Mouse (Mus musculus) small intestine, adult 2 months (tissue): Measurements from ENCODE around the gene Sec24b. TPM values are rescaled to one million over a fixed set of nuclear protein-coding genes. Genes with fewer than 3 reads are reported as not detected.
A peak's percentile ranks its signal among the peaks of the same experiment; 100 is the strongest.

ENCODE experiments used
- H3K27ac ChIP-seq: fragments of 200-500 bp; 2 replicates; pipeline ENCODE4 v1.5.1; 2012; ENCODE audit warnings: low read depth, low read length, control low read depth, inconsistent platforms; ENCODE audit not compliant: insufficient read depth
- H3K27me3 ChIP-seq: fragments of 200-500 bp; 2 replicates; pipeline ENCODE4 v1.6.1; 2012; ENCODE audit warnings: mild to moderate bottlenecking, moderate library complexity, low read length, inconsistent platforms; ENCODE audit not compliant: control insufficient read depth, insufficient read depth
- H3K36me3 ChIP-seq: fragments of 200-500 bp; 2 replicates; pipeline ENCODE4 v1.6.1; 2012; ENCODE audit warnings: mild to moderate bottlenecking, low read length, control low read depth, inconsistent platforms; ENCODE audit not compliant: control insufficient read depth, insufficient read depth
- H3K4me1 ChIP-seq: fragments of 200-500 bp; 2 replicates; pipeline ENCODE4 v1.6.1; 2012; ENCODE audit warnings: low read length, inconsistent platforms, mixed read lengths; ENCODE audit not compliant: control insufficient read depth, insufficient read depth, insufficient read length
- H3K4me3 ChIP-seq: fragments of 200-500 bp; 2 replicates; pipeline ENCODE4 v1.5.1; 2012; ENCODE audit warnings: low read depth, mild to moderate bottlenecking, control low read depth, inconsistent platforms, low read length, moderate library complexity
- CTCF ChIP-seq: fragments of 200-500 bp; IDR thresholded peaks from 2 replicates; pipeline ENCODE4 v1.5.1; 2012; ENCODE audit warnings: low read depth, mild to moderate bottlenecking, control low read depth, inconsistent platforms, low read length, moderate library complexity, mixed read lengths; ENCODE audit not compliant: insufficient replicate concordance, insufficient read length; ENCODE audit errors: extremely low read depth
- POLR2A ChIP-seq: fragments of 200-500 bp; IDR thresholded peaks from 2 replicates; pipeline ENCODE4 v1.6.1; 2012; ENCODE audit warnings: low read depth, mild to moderate bottlenecking, control low read depth, inconsistent platforms, low read length, moderate library complexity
- WGBS: fragments of 180-500 bp; shearing (Covaris S2); methylation state at CpG from one replicate; pipeline ENCODE4 v1.1.7; 2018; 5-methylcytosine and 5-hydroxymethylcytosine counted together
- polyA plus RNA-seq: library from polyadenylated mRNA; depleted of rRNA; stranded (reverse); fragments of >200 nt; gene quantifications from 2 replicates; pipeline ENCODE4 v1.2.3, GENCODE M21; 2012; rRNA removed

Sec24b gene
- polyA plus RNA-seq, result 34.0 and 53.7 TPM in 2 replicates

DNA sequence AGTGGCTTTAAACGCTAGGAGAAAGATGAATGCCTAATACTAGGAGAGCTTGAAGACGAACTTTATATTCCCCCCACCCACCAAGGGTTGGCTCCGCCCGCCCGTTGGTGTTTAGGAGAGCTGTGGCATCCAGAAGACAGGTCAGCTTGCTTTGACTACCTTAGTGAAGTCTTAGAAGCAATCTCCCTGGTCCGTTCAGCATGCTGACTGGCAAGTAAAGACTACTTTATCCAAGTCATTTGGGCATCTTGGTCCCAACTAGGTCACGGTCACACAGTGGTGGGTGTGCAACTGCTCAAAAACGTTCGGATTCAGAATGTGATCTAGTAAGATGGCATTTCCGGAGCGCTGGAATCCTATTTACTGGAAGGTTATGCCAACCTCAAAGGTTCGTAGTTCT is at the start of gene Sec24b:
Gene Sec24b (minus strand): TSS at position 273 of the 400 bp plus-strand sequence.
- Histone ChIP-seq H3K36me3 (no peaks in the 10 kb centered on the region), H3K4me3 (peak within 1 kb of the TSS; percentile 100), H3K4me1 (peaks cover 12% of the 10 kb centered on the region; the same call in 1 of the 2 replicates), H3K27me3 (no peaks in the 10 kb centered on the region), H3K27ac (peak within 1 kb of the TSS; percentile 79)
- TF ChIP-seq POLR2A (no peak), CTCF (no peak)
- 6% methylated on average over 12 of the region's 12 CpGs for WGBS

DNA sequence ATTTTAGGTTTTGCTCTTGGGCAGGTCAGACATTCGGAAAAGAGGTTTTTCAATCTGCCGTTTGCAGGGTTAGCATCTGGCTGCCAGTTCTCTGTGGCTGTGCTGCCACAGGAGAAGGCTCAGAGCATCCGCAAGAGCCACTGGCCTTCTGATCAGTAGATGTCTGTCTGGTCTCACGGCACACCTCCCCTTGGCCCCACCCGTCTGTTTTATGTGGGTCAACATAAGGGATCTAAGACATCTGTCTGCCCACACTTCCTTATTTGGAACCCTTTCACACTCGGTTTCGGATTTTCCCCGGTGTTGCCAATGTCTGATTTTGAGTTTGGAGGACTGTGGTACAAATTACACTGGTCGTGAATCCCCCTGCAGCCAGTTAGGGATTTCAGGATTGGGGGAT is 43.1 kb upstream of the Sec24b start:
- Histone ChIP-seq H3K27me3 (no peaks in the 10 kb centered on the region), H3K4me3 (no peak overlapping the region), H3K27ac (no peak overlapping the region), H3K4me1 (no peaks in the 10 kb centered on the region), H3K36me3 (no peaks in the 10 kb centered on the region)
- WGBS, result 59% methylated on average over 9 of the region's 9 CpGs
- no peak for TF ChIP-seq CTCF
- TF ChIP-seq POLR2A, result no peak

DNA sequence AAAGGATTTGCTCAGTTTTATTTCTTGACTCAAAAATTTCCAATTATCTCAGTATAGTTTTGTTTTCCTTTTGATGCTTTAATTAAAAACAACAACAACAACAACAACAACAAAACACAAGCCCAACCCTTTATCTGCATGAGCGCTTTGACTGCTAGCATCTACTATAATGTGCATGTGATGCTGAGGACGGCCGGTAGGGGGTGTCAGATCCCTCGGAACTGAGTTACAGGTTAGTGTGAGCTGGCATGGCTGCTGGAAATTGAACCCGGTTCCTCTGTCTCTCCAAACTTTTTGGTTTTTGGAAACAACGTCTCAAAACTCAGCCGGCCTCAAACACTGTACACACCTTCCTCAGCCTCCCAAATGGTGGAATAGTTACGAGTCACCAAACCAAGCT is 42.1 kb upstream of the Sec24b start:
- no peak overlapping the region for H3K4me3 ChIP-seq
- no peak overlapping the region for H3K27ac ChIP-seq
- TF ChIP-seq CTCF (peak; percentile 39; the same call in 1 of the 2 replicates), POLR2A (no peak)
- H3K36me3 ChIP-seq, result no peaks in the 10 kb centered on the region
- no peaks in the 10 kb centered on the region for H3K4me1 ChIP-seq
- H3K27me3 ChIP-seq, result no peaks in the 10 kb centered on the region
- WGBS, result 72% methylated on average over 8 of the region's 8 CpGs

DNA sequence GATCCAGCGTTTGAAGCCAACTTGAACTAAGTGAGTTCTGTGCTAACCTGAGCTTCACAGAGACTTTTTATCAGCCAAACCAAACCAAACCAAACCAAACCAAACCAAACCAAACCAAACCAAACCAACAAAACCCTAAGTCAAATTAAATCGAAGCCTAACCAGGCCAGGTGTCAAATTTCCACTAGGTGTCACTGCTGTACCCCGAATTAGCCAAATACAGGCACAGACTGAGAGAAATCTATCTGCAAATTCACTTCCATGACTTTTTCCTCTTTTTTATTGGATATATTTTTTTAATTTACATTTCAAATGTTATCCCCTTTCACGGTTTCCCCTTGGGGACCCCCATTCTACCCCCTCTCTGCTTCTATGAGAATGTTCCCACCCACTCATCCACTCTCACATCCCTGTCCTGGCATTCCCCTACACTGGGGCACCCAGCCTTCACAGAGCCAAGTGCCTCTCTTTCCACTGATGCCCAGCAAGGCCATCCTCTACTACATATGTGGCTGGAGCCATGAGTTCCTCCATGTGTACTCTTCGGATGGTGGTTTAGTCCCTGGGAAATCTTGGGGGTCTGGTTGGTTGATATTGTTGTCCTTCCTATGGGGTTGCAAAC is 33.9 kb upstream of the Sec24b start:
- H3K27me3 ChIP-seq, result no peaks in the 10 kb centered on the region
- no peak overlapping the region for H3K27ac ChIP-seq
- H3K4me3 ChIP-seq, result no peak overlapping the region
- no peaks in the 10 kb centered on the region for H3K36me3 ChIP-seq
- H3K4me1 ChIP-seq, result no peaks in the 10 kb centered on the region
- TF ChIP-seq POLR2A, result no peak
- TF ChIP-seq CTCF, result no peak
- WGBS, result 34% methylated on average over 5 of the region's 5 CpGs

DNA sequence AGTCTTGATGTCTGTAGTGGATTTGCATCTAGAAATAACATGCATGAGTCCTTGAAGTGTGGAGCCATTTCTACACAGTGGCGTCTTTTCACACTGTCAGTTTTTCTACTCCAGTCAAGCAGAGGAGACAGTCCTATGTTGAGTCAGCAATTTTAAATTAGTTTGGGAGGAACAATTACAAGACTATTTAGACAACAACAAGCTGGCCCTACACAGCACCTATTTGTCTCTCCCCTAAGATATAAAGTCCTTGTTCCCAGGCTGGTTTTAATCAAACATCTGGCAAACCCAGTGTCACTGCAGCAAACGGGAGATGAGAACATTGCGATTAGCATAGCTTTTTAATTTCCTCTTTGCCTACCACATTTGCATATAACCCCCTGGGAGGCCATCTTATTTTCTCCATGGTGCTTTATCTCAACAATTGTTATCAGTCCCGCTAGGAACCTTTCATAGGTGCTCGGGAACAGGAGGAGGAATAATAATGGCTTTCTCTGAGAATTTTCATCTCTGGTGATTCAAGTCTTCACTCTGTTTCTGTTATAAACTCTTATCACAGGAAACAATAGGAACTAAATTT is 32.9 kb upstream of the Sec24b start:
- 64% methylated on average over 5 of the region's 5 CpGs for WGBS
- TF ChIP-seq CTCF, result no peak
- no peak overlapping the region for H3K4me3 ChIP-seq
- H3K27me3 ChIP-seq, result no peaks in the 10 kb centered on the region
- no peaks in the 10 kb centered on the region for H3K36me3 ChIP-seq
- H3K27ac ChIP-seq, result no peak overlapping the region
- no peaks in the 10 kb centered on the region for H3K4me1 ChIP-seq

DNA sequence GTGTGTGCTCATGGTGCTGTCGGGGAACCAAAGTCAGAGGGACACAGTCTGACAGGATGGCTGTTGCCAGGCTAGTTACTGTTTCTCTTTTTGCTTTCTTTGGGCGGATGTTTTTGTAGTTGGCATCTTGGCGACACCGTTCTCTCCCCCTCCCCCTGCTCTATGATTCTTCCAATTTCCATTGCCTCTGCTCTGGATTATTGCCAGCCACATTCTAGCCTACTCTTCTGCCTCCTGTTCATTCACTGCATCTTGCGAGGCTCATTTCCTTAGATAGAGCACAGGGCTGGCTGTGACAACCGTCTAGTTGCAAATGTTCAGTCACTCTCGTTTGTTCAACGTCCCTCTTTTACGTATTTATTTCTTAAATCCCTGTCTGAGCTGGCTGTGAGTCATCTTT is 29.1 kb upstream of the Sec24b start:
- Histone ChIP-seq H3K27ac (no peak overlapping the region), H3K27me3 (no peaks in the 10 kb centered on the region), H3K36me3 (no peaks in the 10 kb centered on the region), H3K4me3 (no peak overlapping the region), H3K4me1 (no peaks in the 10 kb centered on the region)
- TF ChIP-seq POLR2A, result no peak
- no peak for TF ChIP-seq CTCF
- whole genome bisulfite sequencing, result 70% methylated on average over 9 of the region's 9 CpGs

DNA sequence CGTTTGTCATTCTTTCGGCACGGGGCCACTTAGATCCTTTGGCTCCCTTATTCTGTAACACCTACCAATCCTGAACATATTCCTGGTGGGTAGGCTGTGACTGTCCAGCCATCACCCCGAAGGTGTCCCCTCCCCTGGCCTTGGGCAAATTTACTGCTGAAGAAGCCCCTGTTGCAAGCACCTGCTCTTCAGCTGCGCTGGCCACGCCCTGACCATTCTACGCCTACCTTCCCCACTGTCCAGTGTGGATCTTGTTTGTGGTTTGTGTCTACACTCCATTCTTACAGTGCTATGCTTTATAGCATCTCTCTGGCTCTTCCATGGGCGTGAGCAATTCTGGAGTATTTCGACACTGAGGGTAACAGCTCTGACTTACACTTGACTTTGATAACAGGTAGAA is 27.3 kb upstream of the Sec24b start:
- TF ChIP-seq CTCF, result no peak
- TF ChIP-seq POLR2A, result no peak
- no peak overlapping the region for H3K4me3 ChIP-seq
- no peaks in the 10 kb centered on the region for H3K27me3 ChIP-seq
- H3K4me1 ChIP-seq, result no peaks in the 10 kb centered on the region
- H3K36me3 ChIP-seq, result no peaks in the 10 kb centered on the region
- H3K27ac ChIP-seq, result no peak overlapping the region
- WGBS, result 81% methylated on average over 9 of the region's 9 CpGs
